ENCODE assay signal across 8 mouse cellular contexts in genomic region chr2:170826821-170827441, GRCm38 (mm10).
DNase-seq lines count a peak whose midpoint lies in the region.

No protein-coding gene starts in this region.

- peak overlapping the region; percentile 23; the same call in 1 of the 2 replicates for H3K27ac ChIP-seq in heart, embryonic 10.5 days

- DNase-seq in heart, embryonic 10.5 days (ENCODE audit: low spot score), result no peak
- no peak for DNase-seq in heart, postnatal 25 days (ENCODE audit: low spot score)
- peak; percentile 10 to 20 for DNase-seq in gastrocnemius, postnatal 36 days
- DNase-seq in kidney, postnatal 10 days, result peak; percentile 78
- DNase-seq in neural tube, embryonic 10.5 days (ENCODE audit: extremely low spot score, low spot score), result peak; percentile 24
- DNase-seq in thymus, adult 18-20 months, result no peak
- no peak for DNase-seq in layer of hippocampus, adult 11-12 months (ENCODE audit: low spot score)
- no peak for DNase-seq in cerebellum, adult 8-10 months

- intact Hi-C loops in heart, postnatal 25 days (cut with DNase I), result no loop called here
- intact Hi-C loops in gastrocnemius, postnatal 36 days (cut with DNase I), result no loop called here

- H3K27me3 ChIP-seq in heart, embryonic 10.5 days (ENCODE audit: insufficient read depth, poor library complexity, severe bottlenecking), result no peaks in the 10 kb centered on the region

- no peak overlapping the region for H3K4me3 ChIP-seq in heart, embryonic 10.5 days

- 70% methylated on average over 17 of the region's 17 CpGs for WGBS in heart, embryonic 10.5 days

- no peaks in the 10 kb centered on the region for H3K36me3 ChIP-seq in heart, embryonic 10.5 days

- H3K4me1 ChIP-seq in heart, embryonic 10.5 days, result peaks cover 3% of the 10 kb centered on the region; the same call in 1 of the 2 replicates

- H3K9me3 ChIP-seq in heart, embryonic 10.5 days, result no peaks in the 10 kb centered on the region

Comparison
In these comparisons a context has a peak if more than half of its experiments do, and no peak if none do; other contexts are left out.
1. DNase-seq: peak in gastrocnemius, postnatal 36 days (2 of 2), kidney, postnatal 10 days (single experiment) and neural tube, embryonic 10.5 days (single experiment); none in heart, embryonic 10.5 days (single experiment), heart, postnatal 25 days (single experiment), thymus, adult 18-20 months (0 of 2), layer of hippocampus, adult 11-12 months (single experiment) and cerebellum, adult 8-10 months (single experiment).